Mouse (Mus musculus) spleen, adult 2 months (tissue): ENCODE measurements around the gene Ankrd12. TPM values are rescaled to one million over a fixed set of nuclear protein-coding genes. Genes with fewer than 3 reads are reported as not detected.

Experiments
- DNase-seq, 2 experiments: peaks; one replicate each; pipeline versions ENCODE4 v3.0.0 to v3.0.0-alpha.2; 2012 to 2021; ENCODE audit warnings: low spot score in 2 of 2, low read depth in 1 of 2
- H3K27ac ChIP-seq: fragments of 200-500 bp; 2 replicates; pipeline ENCODE4 v1.5.1; 2012; ENCODE audit warnings: low read length, inconsistent platforms; ENCODE audit not compliant: insufficient read depth
- H3K27me3 ChIP-seq: fragments of 200-500 bp; 2 replicates; pipeline ENCODE4 v1.6.1; 2012; ENCODE audit warnings: mild to moderate bottlenecking, moderate library complexity, low read length, inconsistent platforms; ENCODE audit not compliant: control insufficient read depth, insufficient read depth
- H3K36me3 ChIP-seq: fragments of 200-500 bp; 2 replicates; pipeline ENCODE4 v1.6.1; 2012; ENCODE audit warnings: mild to moderate bottlenecking, low read length, inconsistent platforms; ENCODE audit not compliant: control insufficient read depth, insufficient read depth
- H3K4me1 ChIP-seq: fragments of 200-500 bp; 2 replicates; pipeline ENCODE4 v1.6.1; 2011; ENCODE audit warnings: inconsistent platforms; ENCODE audit not compliant: control insufficient read depth, insufficient read depth, insufficient read length
- H3K4me3 ChIP-seq: fragments of 200-500 bp; 2 replicates; pipeline ENCODE4 v1.5.1; 2011; ENCODE audit warnings: mild to moderate bottlenecking, inconsistent platforms; ENCODE audit not compliant: insufficient read depth, insufficient read length; ENCODE audit errors: extremely low read depth
- CTCF ChIP-seq: fragments of 200-500 bp; IDR thresholded peaks from 2 replicates; pipeline ENCODE4 v1.5.1; 2011; ENCODE audit warnings: mild to moderate bottlenecking, inconsistent platforms; ENCODE audit not compliant: insufficient read depth, insufficient read length, insufficient replicate concordance; ENCODE audit errors: extremely low read depth
- POLR2A ChIP-seq: fragments of 200-500 bp; IDR thresholded peaks from 2 replicates; pipeline ENCODE4 v1.6.1; 2011; ENCODE audit warnings: low read depth, low read length, inconsistent platforms
- WGBS: fragments of 180-500 bp; shearing (Covaris S2); methylation state at CpG from one replicate; pipeline ENCODE4 v1.1.7; 2018; 5-methylcytosine and 5-hydroxymethylcytosine counted together
- polyA plus RNA-seq: library from polyadenylated mRNA; depleted of rRNA; stranded (reverse); fragments of >200 nt; gene quantifications from 2 replicates; pipeline ENCODE4 v1.2.3, GENCODE M21; 2012

Gene Ankrd12
- polyA plus RNA-seq, 1 experiment = 3.5 TPM

DNA sequence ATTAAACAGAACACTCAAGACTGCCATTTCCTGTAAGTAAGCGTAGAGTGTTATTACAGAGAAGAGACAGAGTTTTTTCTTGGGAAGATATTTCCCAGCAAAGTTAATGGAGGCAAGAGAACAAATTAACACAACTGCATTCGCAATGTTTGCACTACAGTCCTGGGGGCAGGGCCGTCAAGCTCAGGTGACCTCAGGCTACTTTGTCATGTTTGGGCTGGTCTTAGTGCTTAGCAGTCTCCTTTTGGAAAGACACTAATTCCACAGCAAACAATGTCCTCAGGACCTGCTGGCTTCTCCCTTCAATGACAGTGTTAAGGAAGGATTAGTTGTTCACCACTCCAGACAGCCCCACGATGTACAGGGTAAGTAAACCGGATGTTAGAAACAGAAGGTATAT lies 35.9 kb downstream of the Ankrd12 start:
- Histone ChIP-seq H3K27me3 (no peaks in the 10 kb centered on the region), H3K36me3 (peaks cover 5% of the 10 kb centered on the region), H3K27ac (no peak overlapping the region), H3K4me1 (no peaks in the 10 kb centered on the region), H3K4me3 (no peak overlapping the region)
- 94% methylated on average over 5 of the region's 5 CpGs for WGBS
- TF ChIP-seq CTCF (no peak), POLR2A (no peak)
- no peak for DNase-seq

DNA sequence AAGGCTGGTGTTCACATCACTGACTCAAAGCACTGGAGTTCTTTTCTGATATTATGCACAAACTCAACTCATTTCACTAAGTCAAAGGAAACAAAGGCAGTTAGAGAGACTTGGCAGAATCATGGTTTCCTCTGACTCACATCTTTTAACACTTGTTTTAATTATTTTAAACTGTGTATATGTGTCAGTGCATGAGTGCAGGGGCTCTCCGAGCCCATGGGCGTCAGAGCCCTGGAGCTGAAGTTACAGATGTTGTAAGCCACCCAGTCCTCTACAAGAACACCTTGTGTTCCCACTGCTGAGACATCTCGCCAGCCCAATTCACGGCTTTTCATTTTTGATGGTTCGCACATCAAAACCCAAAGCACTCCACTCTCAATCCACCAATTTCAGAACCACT lies 43.6 kb downstream of the Ankrd12 start:
- no peak overlapping the region for H3K4me3 ChIP-seq
- H3K27me3 ChIP-seq = no peaks in the 10 kb centered on the region
- 92% methylated on average over 5 of the region's 5 CpGs for WGBS
- TF ChIP-seq CTCF = no peak
- no peak for TF ChIP-seq POLR2A
- peaks cover 13% of the 10 kb centered on the region for H3K36me3 ChIP-seq
- DNase-seq = no peak
- no peaks in the 10 kb centered on the region for H3K4me1 ChIP-seq
- no peak overlapping the region for H3K27ac ChIP-seq

DNA sequence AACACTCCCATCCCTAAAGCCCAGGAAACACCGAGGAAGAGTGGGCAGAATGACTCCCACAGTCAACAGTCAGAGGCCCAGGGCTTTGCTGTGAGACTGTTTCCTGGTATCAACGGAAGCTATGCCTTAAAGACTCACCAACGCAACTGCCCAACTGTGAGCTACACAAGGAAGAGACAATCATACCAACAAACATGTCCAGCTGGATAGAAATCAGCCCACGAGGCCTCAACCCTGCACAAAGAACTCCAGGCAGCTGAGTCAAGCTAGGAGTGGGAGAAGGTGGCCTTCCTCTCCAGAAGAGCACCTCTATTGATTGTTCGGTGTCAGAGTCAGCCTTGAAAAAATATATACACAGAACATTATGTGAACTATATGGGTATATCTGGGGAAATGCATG lies 44.9 kb downstream of the Ankrd12 start:
- TF ChIP-seq CTCF (no peak), POLR2A (no peak)
- WGBS = 87% methylated on average over 5 of the region's 5 CpGs
- Histone ChIP-seq H3K4me3 (no peak overlapping the region), H3K36me3 (peaks cover 15% of the 10 kb centered on the region), H3K27ac (no peak overlapping the region), H3K4me1 (no peaks in the 10 kb centered on the region), H3K27me3 (no peaks in the 10 kb centered on the region)
- DNase-seq = no peak

DNA sequence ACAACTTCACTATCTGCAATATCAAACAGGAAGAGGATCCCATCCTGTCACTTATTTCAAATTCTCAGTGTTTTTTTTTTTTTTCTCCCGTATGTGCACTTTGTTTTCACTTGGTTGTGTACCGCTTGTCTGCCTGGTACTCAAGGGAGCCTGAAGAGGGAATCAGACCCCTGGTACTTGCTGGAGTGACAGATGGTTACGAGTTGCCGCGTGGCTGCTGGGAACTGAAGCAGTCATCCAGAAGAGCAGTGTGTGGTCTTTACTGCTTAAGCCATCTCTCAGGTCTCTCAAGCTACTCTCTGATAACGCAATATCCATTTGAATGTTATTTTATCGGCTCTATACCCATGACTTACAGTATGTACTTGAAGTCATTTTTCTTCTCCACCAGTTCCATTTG lies 52.7 kb downstream of the Ankrd12 start:
- WGBS = 96% methylated on average over 7 of the region's 7 CpGs
- no peak overlapping the region for H3K4me3 ChIP-seq
- no peaks in the 10 kb centered on the region for H3K27me3 ChIP-seq
- no peak for DNase-seq
- peaks cover 18% of the 10 kb centered on the region for H3K36me3 ChIP-seq
- H3K4me1 ChIP-seq = no peaks in the 10 kb centered on the region
- TF ChIP-seq POLR2A = no peak
- H3K27ac ChIP-seq = no peak overlapping the region

DNA sequence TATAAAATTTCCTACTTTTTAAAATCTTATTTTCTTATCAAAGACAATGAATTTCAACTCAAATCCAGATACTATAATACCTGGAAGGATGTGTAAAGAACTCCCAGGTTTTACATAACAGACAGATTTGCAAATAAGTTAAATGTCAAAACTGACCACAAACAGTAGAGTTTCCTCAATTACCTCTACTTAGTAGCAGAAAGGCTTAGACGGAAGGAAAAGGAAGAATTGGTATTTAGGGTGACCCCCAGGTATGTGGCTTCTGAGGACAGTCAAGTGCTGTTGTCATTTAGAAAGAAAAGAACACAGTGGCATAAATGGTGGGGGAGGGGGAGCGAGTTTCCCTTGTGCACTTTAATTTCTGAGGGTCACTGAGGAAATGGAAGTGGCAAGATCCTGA lies 65.1 kb downstream of the Ankrd12 start:
- TF ChIP-seq CTCF (no peak), POLR2A (no peak)

DNA sequence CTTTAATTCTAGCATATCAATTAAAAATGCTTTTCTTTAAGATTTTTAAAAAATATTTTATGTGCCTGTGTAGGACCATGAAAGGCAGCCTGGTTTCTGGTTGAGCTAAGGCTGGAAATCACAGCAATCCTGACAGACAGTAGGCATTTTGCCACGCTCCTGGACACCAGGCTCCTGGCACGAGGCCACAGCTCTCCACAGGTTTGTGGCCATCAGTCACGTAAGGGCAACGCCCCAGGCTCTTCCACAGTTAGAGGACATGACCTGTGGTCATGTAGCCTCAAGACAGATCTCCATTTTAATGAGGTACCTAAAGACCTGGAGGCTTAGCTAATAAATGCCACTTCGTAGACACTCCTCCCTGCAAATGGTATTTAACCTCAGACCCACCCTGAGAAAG lies 69.0 kb downstream of the Ankrd12 start:
- no peaks in the 10 kb centered on the region for H3K27me3 ChIP-seq
- DNase-seq = no peak
- peaks cover 5% of the 10 kb centered on the region for H3K36me3 ChIP-seq
- no peak for TF ChIP-seq CTCF
- TF ChIP-seq POLR2A = no peak
- H3K4me3 ChIP-seq = no peak overlapping the region
- H3K27ac ChIP-seq = no peak overlapping the region
- no peaks in the 10 kb centered on the region for H3K4me1 ChIP-seq
- 95% methylated on average over 5 of the region's 5 CpGs for WGBS

More for the DNA sequence above, 65.1 kb downstream of the Ankrd12 start:
- H3K4me1 ChIP-seq = no peaks in the 10 kb centered on the region
- H3K4me3 ChIP-seq = no peak overlapping the region
- peaks cover 3% of the 10 kb centered on the region for H3K36me3 ChIP-seq
- no peak overlapping the region for H3K27ac ChIP-seq
- H3K27me3 ChIP-seq = no peaks in the 10 kb centered on the region
- 70% methylated on average over 2 of the region's 2 CpGs for WGBS
- no peak for DNase-seq

DNA sequence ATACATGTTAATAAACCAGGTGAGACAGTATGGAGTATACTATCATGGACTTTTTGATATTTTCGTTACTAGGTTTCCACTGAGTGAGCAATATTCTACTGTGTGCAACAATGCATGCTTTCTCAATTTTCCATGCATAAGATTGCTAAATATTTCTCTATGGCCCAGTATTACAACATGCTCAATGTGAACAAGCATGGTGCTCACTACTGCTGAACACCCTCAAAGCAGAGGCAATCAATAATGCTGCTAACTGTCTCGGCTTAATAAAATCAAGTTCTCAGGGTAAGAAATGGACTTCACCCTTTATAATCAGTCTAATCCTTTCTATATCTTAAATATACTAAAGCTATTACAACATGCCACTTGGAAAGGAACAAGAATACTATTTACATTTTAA lies 69.4 kb downstream of the Ankrd12 start:
- no peak overlapping the region for H3K27ac ChIP-seq
- WGBS = 92% methylated on average over 2 of the region's 2 CpGs
- no peaks in the 10 kb centered on the region for H3K4me1 ChIP-seq
- H3K27me3 ChIP-seq = no peaks in the 10 kb centered on the region
- TF ChIP-seq CTCF = no peak
- TF ChIP-seq POLR2A = no peak
- no peak overlapping the region for H3K4me3 ChIP-seq
- DNase-seq = no peak
- H3K36me3 ChIP-seq = peaks cover 5% of the 10 kb centered on the region
